Mouse (Mus musculus) megakaryocyte, embryonic 14.5 days (primary cell): ENCODE measurements around the gene Rasgef1b.

Experiments used
- FLI1 ChIP-seq: IDR thresholded peaks from 2 replicates; pipeline ENCODE4 v1.6.1; 2012; ENCODE audit warnings: low read length, inconsistent platforms, mixed read lengths
- GATA1 ChIP-seq: IDR thresholded peaks from 3 replicates; pipeline ENCODE4 v1.6.1; 2012; ENCODE audit warnings: mixed read lengths, low read length, inconsistent platforms, borderline replicate concordance

- no peak for TF ChIP-seq GATA1
- no peak for TF ChIP-seq FLI1
These were observed 252.0 kb downstream of the Rasgef1b start for GRCm38 (mm10) chr5:99476640-99477419.
